8 mouse cellular contexts compared by ENCODE assay signal in genomic region chr5:149411509-149412193, GRCm38 (mm10). TPM values are rescaled to one million over a fixed set of nuclear protein-coding genes. Genes with fewer than 3 reads are reported as not detected.
DNase-seq lines count a peak whose midpoint lies in the region; ATAC-seq and TF ChIP-seq lines count a peak whose summit lies in the region.

Medag (plus strand) TSS chr5:149411749.

- no peak for TF ChIP-seq EP300 in heart, postnatal 0 days (IDR thresholded peaks at IDR 0.05; ENCODE audit: low read depth)

- H3K4me1 ChIP-seq in spleen, adult 2 months (ENCODE audit: control insufficient read depth, insufficient read depth, insufficient read length): peaks cover 6% of the 10 kb centered on the region
- peaks cover 15% of the 10 kb centered on the region for H3K4me1 ChIP-seq in forebrain, embryonic 14.5 days (ENCODE audit: control insufficient read depth, insufficient read depth, low read length)
- peaks cover 10% of the 10 kb centered on the region; the same call in 1 of the 2 replicates for H3K4me1 ChIP-seq in heart, postnatal 0 days (ENCODE audit: control insufficient read depth, insufficient read depth)

- no peaks in the 10 kb centered on the region; the same call in 1 of the 2 replicates for H3K27me3 ChIP-seq in spleen, adult 2 months (ENCODE audit: control insufficient read depth, insufficient read depth, low read length)
- H3K27me3 ChIP-seq in forebrain, embryonic 14.5 days (replicated peaks; ENCODE audit: control insufficient read depth, insufficient read depth, low read length): no peaks in the 10 kb centered on the region
- H3K27me3 ChIP-seq in heart, postnatal 0 days (ENCODE audit: control insufficient read depth, insufficient read depth, low read length): peaks cover 23% of the 10 kb centered on the region; the same call in 1 of the 2 replicates

- ATAC-seq in forebrain, embryonic 14.5 days: peak; percentile 75
- ATAC-seq in heart, postnatal 0 days (ENCODE audit: insufficient read depth, low read depth): peak; percentile 63

- WGBS in spleen, adult 2 months: 45% methylated on average over 38 of the region's 38 CpGs
- 4% methylated on average over 38 of the region's 38 CpGs for WGBS in forebrain, embryonic 14.5 days
- WGBS in heart, postnatal 0 days: 1% methylated on average over 38 of the region's 38 CpGs

- peak within 1 kb of the TSS; percentile 57 for H3K4me2 ChIP-seq in forebrain, embryonic 14.5 days (ENCODE audit: low read length)
- H3K4me2 ChIP-seq in heart, postnatal 0 days (ENCODE audit: low read depth, low read length): peak within 1 kb of the TSS; percentile 65

- H3K9me3 ChIP-seq in forebrain, embryonic 14.5 days (replicated peaks; ENCODE audit: control insufficient read depth, low read length): no peaks in the 10 kb centered on the region
- 0 out of 2 replicates have a peak, but pooled peaks cover 4% of the 10 kb centered on the region for H3K9me3 ChIP-seq in heart, postnatal 0 days (replicated peaks; ENCODE audit: control insufficient read depth, low read length)

- peak within 1 kb of the TSS; percentile 57 for H3K9ac ChIP-seq in forebrain, embryonic 14.5 days (ENCODE audit: low read length)
- peak within 1 kb of the TSS; percentile 46 for H3K9ac ChIP-seq in heart, postnatal 0 days (replicated peaks; ENCODE audit: low read depth, low read length)

- no peak within 1 kb of the TSS for H3K27ac ChIP-seq in spleen, adult 2 months (ENCODE audit: insufficient read depth, low read length)
- peak within 1 kb of the TSS; percentile 44; the same call in 1 of the 2 replicates for H3K27ac ChIP-seq in forebrain, embryonic 14.5 days (ENCODE audit: low read depth, low read length)
- no peak within 1 kb of the TSS for H3K27ac ChIP-seq in heart, postnatal 0 days (ENCODE audit: low read depth)

- DNase-seq in spleen, adult 2 months (ENCODE audit: low read depth in 1 of 2, low spot score in 2 of 2): no peak
- no peak for DNase-seq in spleen, postnatal 4 days (ENCODE audit: low spot score in 2 of 2)
- DNase-seq in forebrain, embryonic 14.5 days (ENCODE audit: low spot score): peak; percentile 68
- DNase-seq in heart, postnatal 0 days (ENCODE audit: low spot score): peak; percentile 60
- peak; percentile 22 to 23 for DNase-seq in kidney, postnatal 36 days
- peak; percentile 79 to 80 for DNase-seq in lung, adult 18-20 months
- peak; percentile 36 for DNase-seq in ovary, postnatal 10 days (ENCODE audit: low spot score)
- DNase-seq in B cell, adult 2 months: no peak

- TF ChIP-seq CTCF in spleen, adult 2 months (IDR thresholded peaks at IDR 0.05; ENCODE audit: extremely low read depth, insufficient read depth, insufficient read length, insufficient replicate concordance): no peak
- TF ChIP-seq CTCF in heart, postnatal 0 days (IDR thresholded peaks at IDR 0.05; ENCODE audit: low read depth): no peak

- peak within 1 kb of the TSS; percentile 20; the same call in 1 of the 2 replicates for H3K4me3 ChIP-seq in spleen, adult 2 months (ENCODE audit: extremely low read depth, insufficient read depth, insufficient read length)
- peak within 1 kb of the TSS; percentile 27 for H3K4me3 ChIP-seq in forebrain, embryonic 14.5 days (ENCODE audit: low read depth, low read length)
- H3K4me3 ChIP-seq in heart, postnatal 0 days (ENCODE audit: low read depth, low read length): peak within 1 kb of the TSS; percentile 42

- no peak for TF ChIP-seq POLR2A in spleen, adult 2 months (IDR thresholded peaks at IDR 0.05; ENCODE audit: low read depth, low read length)

- no peaks in the 10 kb centered on the region for H3K36me3 ChIP-seq in spleen, adult 2 months (ENCODE audit: control insufficient read depth, insufficient read depth, low read length)
- no peaks in the 10 kb centered on the region for H3K36me3 ChIP-seq in forebrain, embryonic 14.5 days (ENCODE audit: control insufficient read depth, insufficient read depth, low read length)
- no peaks in the 10 kb centered on the region for H3K36me3 ChIP-seq in heart, postnatal 0 days (replicated peaks; ENCODE audit: control insufficient read depth, insufficient read depth, low read length)

RNA-seq across cellular contexts. Expression of gene Medag, which starts in this region (rescaled TPM):
- polyA plus RNA-seq in spleen, adult 2 months (2012; rRNA removed): 0.57 and 1.1 TPM in 2 replicates
- polyA plus RNA-seq in forebrain, embryonic 14.5 days (2014; fragmentation: Nextera tagmentation; extraction: Ambion mirVana): 1.3 and 1.6 TPM in 2 replicates
- 3.4 and 7.7 TPM in 2 replicates for total RNA-seq in heart, postnatal 0 days (2014; rRNA removed; ENCODE audit: low replicate concordance)
- polyA plus RNA-seq in heart, postnatal 0 days (2015; fragmentation: Nextera tagmentation; extraction: Ambion mirVana): 1.7 and 2.0 TPM in 2 replicates

Comparison
In these comparisons a context has a peak if more than half of its experiments do, and no peak if none do; other contexts are left out.
1. DNase-seq: peak in forebrain, embryonic 14.5 days (single experiment), heart, postnatal 0 days (single experiment), kidney, postnatal 36 days (2 of 2), lung, adult 18-20 months (2 of 2) and ovary, postnatal 10 days (single experiment); none in spleen, adult 2 months (0 of 2), spleen, postnatal 4 days (0 of 2) and B cell, adult 2 months (0 of 2).
2. Peak in every context shown above with its lines, with median percentiles within 50 percentile points of each other: H3K4me3 ChIP-seq.